Mouse (Mus musculus) midbrain, embryonic 12.5 days (tissue): ENCODE measurements around the gene Cacna1c. TPM values are rescaled to one million over a fixed set of nuclear protein-coding genes. Genes with fewer than 3 reads are reported as not detected.

Experiments
- ATAC-seq: fragments of 200-750 bp; cut with Nextera tagmentation; 2 replicates; pipeline ENCODE4 v1.8.0; 2017; ENCODE audit warnings: low read depth, moderate TSS enrichment, moderate library complexity; ENCODE audit not compliant: low FRiP score
- H3K27ac ChIP-seq: fragments of 300-500 bp; sonication (generic); replicated peaks from 2 replicates; pipeline ENCODE4 v1.5.1; 2016; ENCODE audit warnings: mild to moderate bottlenecking
- H3K27me3 ChIP-seq: fragments of 300-500 bp; sonication (generic); 2 replicates; pipeline ENCODE4 v1.6.1; 2016; ENCODE audit warnings: mild to moderate bottlenecking
- H3K36me3 ChIP-seq: fragments of 300-500 bp; sonication (generic); 2 replicates; pipeline ENCODE4 v1.6.1; 2016
- H3K4me1 ChIP-seq: fragments of 300-500 bp; sonication (generic); 2 replicates; pipeline ENCODE4 v1.6.1; 2016
- H3K4me2 ChIP-seq: fragments of 300-500 bp; sonication (generic); replicated peaks from 2 replicates; pipeline ENCODE4 v1.6.1; 2016; ENCODE audit warnings: mild to moderate bottlenecking, moderate library complexity
- H3K4me3 ChIP-seq: fragments of 300-500 bp; sonication (generic); 2 replicates; pipeline ENCODE4 v1.5.1; 2016; ENCODE audit warnings: mild to moderate bottlenecking
- H3K9ac ChIP-seq: fragments of 300-500 bp; sonication (generic); replicated peaks from 2 replicates; pipeline ENCODE4 v1.6.1; 2016; ENCODE audit warnings: mild to moderate bottlenecking, moderate library complexity
- H3K9me3 ChIP-seq: fragments of 300-500 bp; sonication (generic); 2 replicates; pipeline ENCODE4 v1.6.1; 2016; ENCODE audit warnings: mild to moderate bottlenecking
- WGBS: fragments of 180-500 bp; shearing (Covaris S2); methylation state at CpG from one replicate; pipeline ENCODE4 v1.1.7; 2016; 5-methylcytosine and 5-hydroxymethylcytosine counted together
- polyA plus RNA-seq: library from polyadenylated mRNA; unstranded; fragments of >200 nt; fragmentation: Nextera tagmentation; extraction: Ambion mirVana; gene quantifications from 2 replicates; pipeline ENCODE4 v1.2.1, GENCODE M21; 2016

Gene Cacna1c
- polyA plus RNA-seq, 1 experiment from 2014 or later: 5.1 TPM

DNA sequence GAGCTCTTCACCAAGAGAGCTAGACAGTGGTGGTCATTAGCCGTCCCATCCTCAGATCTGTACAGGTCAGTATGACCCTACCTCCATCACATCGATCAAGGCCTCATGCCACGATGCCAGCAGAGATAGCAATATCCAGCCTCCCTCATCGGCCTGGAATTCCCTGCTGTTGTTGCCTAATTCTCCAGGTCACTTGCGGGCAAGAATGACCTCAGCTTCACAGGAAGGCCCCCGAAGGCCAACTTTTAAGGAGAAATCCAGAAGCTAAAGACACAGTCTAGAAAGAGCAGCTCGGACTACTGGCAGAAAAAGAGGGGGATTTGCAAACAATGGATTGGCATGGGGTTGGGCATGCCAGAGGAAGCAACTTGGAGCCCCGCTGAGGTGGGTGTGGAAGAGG, 256.6 kb downstream of the Cacna1c start:
- no peaks in the 10 kb centered on the region for H3K9me3 ChIP-seq
- no peak overlapping the region for H3K9ac ChIP-seq
- no peaks in the 10 kb centered on the region for H3K4me1 ChIP-seq
- H3K36me3 ChIP-seq: no peaks in the 10 kb centered on the region
- no peak overlapping the region for H3K4me3 ChIP-seq
- H3K4me2 ChIP-seq: no peak overlapping the region
- H3K27me3 ChIP-seq: no peaks in the 10 kb centered on the region
- no peak overlapping the region for H3K27ac ChIP-seq
- 92% methylated on average over 8 of the region's 8 CpGs for WGBS
- ATAC-seq: no peak

DNA sequence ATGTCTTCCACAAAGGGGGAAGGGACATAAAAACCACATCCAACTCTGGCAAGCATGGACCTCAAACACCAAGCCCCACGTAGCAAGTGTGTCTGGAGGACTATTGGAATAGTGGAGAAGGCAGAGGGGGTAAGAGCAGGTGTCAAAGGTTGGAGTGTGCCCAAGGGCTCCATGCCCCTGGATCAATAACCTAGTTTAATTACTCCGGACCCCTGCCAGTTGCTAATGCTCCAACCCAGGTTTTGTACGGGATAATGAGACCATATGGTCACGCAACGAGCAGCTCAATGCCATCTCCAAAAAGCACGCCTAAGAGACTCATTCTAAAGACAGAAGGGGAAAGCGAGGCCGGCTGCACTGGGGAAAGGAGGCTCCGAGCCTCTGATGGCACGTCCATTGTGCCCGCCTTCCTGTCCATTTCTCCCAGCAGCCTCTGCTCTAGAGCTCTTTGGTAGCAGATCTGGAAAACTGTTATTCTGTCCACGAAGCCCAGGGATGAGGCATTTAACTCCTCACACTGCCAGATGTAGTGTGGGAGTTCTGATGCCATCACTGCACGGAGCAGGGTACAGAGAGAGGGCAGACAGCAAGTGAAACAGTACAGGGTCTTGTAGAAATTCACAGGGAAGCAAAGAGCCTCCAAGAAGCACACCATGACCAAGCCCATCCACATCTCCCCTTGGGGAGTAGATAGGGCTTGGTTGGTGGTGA, 257.7 kb downstream of the Cacna1c start:
- H3K9me3 ChIP-seq: no peaks in the 10 kb centered on the region
- no peak overlapping the region for H3K4me3 ChIP-seq
- no peaks in the 10 kb centered on the region for H3K27me3 ChIP-seq
- 74% methylated on average over 13 of the region's 13 CpGs for WGBS
- no peak overlapping the region for H3K9ac ChIP-seq
- no peaks in the 10 kb centered on the region for H3K4me1 ChIP-seq
- no peak overlapping the region for H3K27ac ChIP-seq
- no peak for ATAC-seq
- H3K4me2 ChIP-seq: no peak overlapping the region
- H3K36me3 ChIP-seq: no peaks in the 10 kb centered on the region

DNA sequence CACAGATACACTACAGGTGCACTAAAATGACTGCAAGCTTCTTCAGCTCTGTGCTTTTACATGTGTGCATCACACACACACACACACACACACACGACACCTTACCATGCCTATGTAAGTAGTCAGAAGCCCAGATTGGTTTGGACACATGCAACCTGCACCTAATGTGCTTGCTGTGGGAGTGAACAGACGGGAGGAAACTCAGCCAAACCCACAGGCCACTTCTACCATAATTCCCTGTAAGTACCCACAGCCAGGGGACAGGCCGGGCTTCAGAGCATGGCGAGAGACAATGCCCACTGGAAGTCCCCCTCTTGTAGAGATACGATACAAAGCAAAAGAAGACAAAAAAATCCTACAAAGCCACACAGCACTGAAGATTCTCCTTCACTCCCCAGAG, 258.7 kb downstream of the Cacna1c start:
- Histone ChIP-seq H3K4me2 (no peak overlapping the region), H3K27ac (no peak overlapping the region), H3K4me3 (no peak overlapping the region), H3K4me1 (no peaks in the 10 kb centered on the region), H3K9ac (no peak overlapping the region), H3K9me3 (no peaks in the 10 kb centered on the region), H3K36me3 (no peaks in the 10 kb centered on the region), H3K27me3 (no peaks in the 10 kb centered on the region)
- WGBS: 77% methylated on average over 5 of the region's 5 CpGs
- no peak for ATAC-seq

DNA sequence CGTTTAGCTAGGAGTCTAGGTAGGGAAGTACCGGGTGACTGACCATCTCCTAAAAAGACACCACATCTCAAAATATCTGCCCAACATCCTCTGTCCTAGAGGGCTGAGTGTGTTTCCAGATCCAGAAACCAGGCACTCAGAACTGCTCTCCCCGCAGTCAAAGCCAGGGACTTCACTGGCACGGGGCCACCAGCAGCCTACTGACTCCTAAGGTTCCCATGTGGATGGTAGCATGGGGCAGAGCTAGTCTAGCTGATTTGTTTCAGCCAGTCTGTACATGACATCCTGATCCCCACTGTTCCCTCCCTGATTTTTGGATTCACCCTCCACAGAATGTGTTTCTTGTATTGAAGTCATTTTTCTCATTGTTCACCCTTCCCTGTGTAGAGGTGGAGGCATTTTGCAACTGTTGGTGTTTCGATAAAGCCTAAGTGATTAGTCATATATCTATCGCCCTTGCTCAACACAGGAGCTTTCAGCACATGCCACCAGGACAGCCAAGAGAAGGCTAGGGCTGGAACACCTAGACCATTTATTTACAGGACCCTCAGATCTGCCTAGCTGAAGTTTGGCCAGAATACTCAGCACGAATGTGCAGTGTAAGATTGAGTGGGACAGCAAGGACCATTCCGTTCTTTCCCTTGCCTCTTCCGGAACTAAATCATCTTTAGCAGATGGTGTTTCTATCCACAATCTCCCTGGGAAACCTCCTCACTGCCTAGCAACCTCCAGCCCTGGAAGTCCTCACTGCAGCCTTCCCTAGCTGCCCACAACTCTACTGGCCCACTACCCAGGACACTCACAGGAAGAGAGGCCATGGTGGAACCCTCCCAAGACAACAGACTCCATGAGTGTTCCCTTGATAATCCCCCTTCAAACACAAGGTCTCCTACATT, 260.4 kb downstream of the Cacna1c start:
- Histone ChIP-seq H3K9me3 (no peaks in the 10 kb centered on the region), H3K27ac (no peak overlapping the region), H3K4me3 (no peak overlapping the region), H3K36me3 (no peaks in the 10 kb centered on the region), H3K9ac (no peak overlapping the region), H3K4me2 (no peak overlapping the region), H3K4me1 (no peaks in the 10 kb centered on the region), H3K27me3 (no peaks in the 10 kb centered on the region)
- no peak for ATAC-seq
- 90% methylated on average over 9 of the region's 9 CpGs for WGBS

DNA sequence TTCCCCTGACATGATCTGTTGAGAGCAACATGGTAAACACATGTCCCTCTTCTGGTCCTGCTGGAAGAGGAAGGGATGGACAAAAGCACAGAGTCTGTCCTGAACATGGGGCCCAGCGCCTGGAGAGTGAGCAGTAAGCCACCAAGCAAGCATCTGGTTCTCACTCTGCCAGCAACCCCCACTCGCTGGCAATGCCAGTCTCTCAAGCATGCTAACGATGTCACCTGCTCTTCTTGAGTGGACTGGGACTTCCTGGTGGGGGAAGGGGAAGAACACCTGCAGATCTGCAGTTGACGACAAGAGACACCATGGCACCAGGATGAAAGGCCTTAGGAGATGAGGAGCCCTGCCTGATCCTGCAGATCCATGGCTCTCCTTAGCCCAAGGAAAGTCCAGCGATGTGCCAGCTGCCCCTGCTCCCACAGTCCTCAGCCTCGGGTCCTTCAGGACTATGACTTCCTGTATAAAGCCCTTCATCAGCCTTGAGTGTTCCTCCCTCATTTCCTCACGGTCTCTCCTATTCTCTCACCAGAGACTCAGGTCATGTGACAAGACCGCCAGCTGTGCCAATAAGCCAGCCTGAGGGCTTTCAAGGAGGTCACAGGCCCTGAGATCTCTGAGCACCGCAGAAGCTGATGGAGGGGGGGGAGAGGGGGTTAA, 261.8 kb downstream of the Cacna1c start:
- Histone ChIP-seq H3K4me2 (no peak overlapping the region), H3K36me3 (no peaks in the 10 kb centered on the region), H3K27me3 (no peaks in the 10 kb centered on the region), H3K9ac (no peak overlapping the region), H3K4me1 (no peaks in the 10 kb centered on the region), H3K4me3 (no peak overlapping the region), H3K9me3 (no peaks in the 10 kb centered on the region), H3K27ac (no peak overlapping the region)
- WGBS: 69% methylated on average over 9 of the region's 9 CpGs
- no peak for ATAC-seq

DNA sequence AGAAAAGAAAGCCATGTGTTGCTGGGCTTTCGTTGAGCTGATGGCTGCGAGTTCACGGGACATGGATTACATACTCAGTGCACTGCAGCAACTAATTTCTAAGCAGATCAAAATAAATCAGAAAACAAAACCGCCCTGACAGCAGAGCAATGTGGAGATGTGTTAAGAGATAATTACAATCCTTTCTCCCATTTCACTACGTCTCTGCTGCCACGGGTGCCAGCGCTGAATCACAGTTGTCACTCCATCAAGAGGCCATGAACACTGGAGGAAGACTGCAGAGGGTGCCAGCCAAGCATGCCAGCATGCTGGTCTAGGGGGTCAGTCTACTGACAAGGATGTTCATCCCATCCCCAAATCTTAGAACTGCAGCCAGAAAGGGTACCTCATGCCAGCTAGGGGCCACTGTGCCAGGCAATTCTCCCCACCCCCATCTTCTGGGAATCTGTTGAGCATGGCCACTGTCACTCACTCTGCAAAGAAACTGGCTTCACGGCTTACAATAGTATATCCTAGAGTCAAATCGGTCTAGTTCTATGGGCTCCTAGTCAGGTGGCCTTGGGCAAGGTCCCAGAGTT, 263.1 kb downstream of the Cacna1c start:
- H3K27me3 ChIP-seq: no peaks in the 10 kb centered on the region
- no peak for ATAC-seq

DNA sequence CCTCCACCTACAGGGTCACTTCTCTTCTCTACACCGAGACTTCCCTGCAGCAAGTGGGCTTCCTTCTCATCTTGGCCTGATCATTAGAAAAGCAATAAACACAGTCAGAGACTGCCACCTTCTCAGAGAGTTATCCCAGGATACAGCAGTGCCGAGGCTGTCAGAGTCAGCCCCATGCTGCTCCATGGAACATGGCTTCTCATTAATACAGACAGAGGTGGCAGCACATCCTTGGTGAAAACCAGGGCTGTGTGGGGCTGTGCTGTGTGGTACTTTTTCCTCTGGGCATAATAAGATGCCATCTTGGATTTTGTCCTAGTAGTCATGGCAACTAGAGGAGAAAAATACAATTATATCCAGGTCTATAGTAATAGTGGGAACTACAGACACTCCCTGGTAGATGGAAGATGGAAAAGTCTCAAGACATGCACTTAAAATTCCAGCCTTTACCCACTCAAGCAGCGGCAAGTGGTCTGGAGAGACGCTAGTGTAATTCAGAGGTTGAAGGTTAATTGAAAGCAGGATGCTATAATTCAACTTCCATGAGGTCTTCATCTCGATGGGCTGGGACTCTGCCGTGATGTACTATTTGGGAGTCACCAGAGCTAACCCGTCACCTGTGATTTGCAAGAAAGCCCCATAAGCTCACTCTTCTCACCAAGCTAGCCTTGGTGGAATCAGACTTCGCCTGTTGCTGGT, 264.1 kb downstream of the Cacna1c start:
- Histone ChIP-seq H3K9me3 (no peaks in the 10 kb centered on the region), H3K27me3 (no peaks in the 10 kb centered on the region), H3K27ac (no peak overlapping the region), H3K9ac (no peak overlapping the region), H3K4me3 (no peak overlapping the region), H3K4me2 (no peak overlapping the region), H3K4me1 (no peaks in the 10 kb centered on the region), H3K36me3 (no peaks in the 10 kb centered on the region)
- WGBS: 86% methylated on average over 8 of the region's 8 CpGs
- ATAC-seq: no peak

More for the DNA sequence above, 263.1 kb downstream of the Cacna1c start:
- Histone ChIP-seq H3K4me1 (no peaks in the 10 kb centered on the region), H3K4me2 (no peak overlapping the region), H3K27ac (no peak overlapping the region), H3K9me3 (no peaks in the 10 kb centered on the region), H3K9ac (no peak overlapping the region), H3K36me3 (no peaks in the 10 kb centered on the region), H3K4me3 (no peak overlapping the region)
- 91% methylated on average over 9 of the region's 9 CpGs for WGBS

DNA sequence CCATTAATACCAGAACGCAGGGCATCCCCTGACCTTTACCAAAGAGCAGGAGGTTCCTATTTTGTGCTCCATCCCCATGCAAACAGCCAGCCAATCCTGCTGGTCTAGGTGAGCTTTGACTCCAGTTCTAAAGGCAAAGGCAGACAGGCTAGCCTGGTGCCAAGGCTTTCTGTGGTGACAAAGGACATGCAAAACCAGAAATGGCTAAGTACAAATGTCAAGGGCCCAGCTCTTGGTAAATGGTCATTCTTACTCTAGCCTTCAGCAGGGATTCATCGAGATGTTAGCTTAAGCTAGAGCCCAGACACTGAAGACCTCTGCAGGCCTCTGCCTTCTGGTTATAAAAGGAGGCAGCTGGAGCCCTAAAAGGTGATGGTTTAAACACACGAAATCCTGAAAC, 269.5 kb downstream of the Cacna1c start:
- Histone ChIP-seq H3K4me1 (peaks cover 3% of the 10 kb centered on the region; the same call in 1 of the 2 replicates), H3K9me3 (no peaks in the 10 kb centered on the region), H3K9ac (no peak overlapping the region), H3K4me3 (no peak overlapping the region), H3K4me2 (no peak overlapping the region), H3K36me3 (no peaks in the 10 kb centered on the region), H3K27ac (no peak overlapping the region), H3K27me3 (0 out of 2 replicates have a peak, but pooled peaks cover 7% of the 10 kb centered on the region)
- 73% methylated on average over 3 of the region's 3 CpGs for WGBS
- ATAC-seq: no peak

DNA sequence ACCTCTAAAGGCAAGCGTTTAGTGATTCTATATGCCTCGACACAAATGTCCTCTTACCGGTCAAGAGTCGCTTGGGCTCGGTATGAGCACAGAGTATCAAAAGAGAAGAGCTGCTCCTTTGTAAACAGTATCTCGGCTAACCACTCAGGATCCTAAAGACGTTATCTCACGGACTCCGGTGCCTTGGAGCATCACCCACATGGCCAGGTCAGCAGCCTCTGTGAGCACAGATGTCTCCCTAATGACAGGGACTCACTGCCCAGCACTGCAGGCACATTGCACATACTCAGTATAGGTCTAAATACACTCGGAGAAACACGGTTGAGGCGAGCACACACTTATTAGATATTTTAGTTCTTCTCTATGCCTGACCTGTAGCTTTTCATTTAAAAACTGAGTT, 271.8 kb downstream of the Cacna1c start:
- no peak for ATAC-seq
- no peak overlapping the region for H3K9ac ChIP-seq
- 89% methylated on average over 12 of the region's 12 CpGs for WGBS
- H3K4me2 ChIP-seq: no peak overlapping the region
- H3K9me3 ChIP-seq: no peaks in the 10 kb centered on the region
- no peak overlapping the region for H3K27ac ChIP-seq
- no peaks in the 10 kb centered on the region for H3K36me3 ChIP-seq
- peaks cover 3% of the 10 kb centered on the region; the same call in 1 of the 2 replicates for H3K4me1 ChIP-seq
- no peak overlapping the region for H3K4me3 ChIP-seq
- H3K27me3 ChIP-seq: 0 out of 2 replicates have a peak, but pooled peaks cover 7% of the 10 kb centered on the region

DNA sequence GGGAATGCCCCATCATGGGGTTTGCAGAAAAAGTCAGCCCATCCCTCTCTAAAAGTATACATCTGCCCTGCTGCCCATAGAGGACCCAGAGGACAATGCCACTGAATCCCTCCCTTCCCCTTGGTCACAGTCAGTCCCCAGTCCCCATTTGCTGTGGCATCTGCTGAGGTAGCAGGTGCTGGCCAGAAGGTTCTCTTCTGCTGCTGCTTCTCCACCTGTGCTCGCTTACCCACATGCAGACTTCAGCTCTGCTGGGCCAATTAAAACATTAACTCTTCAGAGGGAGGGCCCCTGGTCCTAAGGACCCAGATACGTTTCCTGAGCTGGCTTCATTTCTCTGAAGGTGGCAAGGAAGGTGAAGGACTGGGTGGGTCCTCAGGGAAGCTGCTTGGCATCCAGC, 272.3 kb downstream of the Cacna1c start:
- Histone ChIP-seq H3K4me2 (no peak overlapping the region), H3K4me3 (no peak overlapping the region), H3K4me1 (peaks cover 3% of the 10 kb centered on the region; the same call in 1 of the 2 replicates), H3K27me3 (0 out of 2 replicates have a peak, but pooled peaks cover 7% of the 10 kb centered on the region), H3K9me3 (no peaks in the 10 kb centered on the region), H3K36me3 (no peaks in the 10 kb centered on the region), H3K9ac (no peak overlapping the region), H3K27ac (no peak overlapping the region)
- no peak for ATAC-seq
- 79% methylated on average over 2 of the region's 2 CpGs for WGBS

DNA sequence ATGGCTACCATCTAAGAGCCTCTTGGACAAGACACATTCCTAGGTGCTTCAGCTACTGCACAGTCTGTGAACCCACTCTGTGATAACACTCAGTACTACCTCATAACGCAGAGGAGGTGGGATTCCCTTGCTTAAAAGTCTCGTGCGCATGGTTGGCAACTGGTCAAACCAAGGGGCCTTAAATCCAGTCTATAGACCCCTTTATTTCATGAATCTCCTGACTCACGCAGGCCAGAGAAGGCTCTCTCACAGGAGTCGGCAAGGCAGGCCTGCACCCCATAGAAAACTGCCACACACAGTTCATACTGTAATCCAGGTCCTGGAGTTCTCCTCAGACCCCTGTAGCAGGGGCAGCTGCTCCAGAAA, 273.0 kb downstream of the Cacna1c start:
- H3K27ac ChIP-seq: no peak overlapping the region
- H3K4me3 ChIP-seq: no peak overlapping the region
- ATAC-seq: 0 out of 2 replicates have a peak, but pooled peaks have one; percentile 6
- WGBS: 88% methylated on average over 5 of the region's 5 CpGs
- peaks cover 3% of the 10 kb centered on the region; the same call in 1 of the 2 replicates for H3K4me1 ChIP-seq
- H3K9me3 ChIP-seq: no peaks in the 10 kb centered on the region
- H3K4me2 ChIP-seq: no peak overlapping the region
- 0 out of 2 replicates have a peak, but pooled peaks cover 7% of the 10 kb centered on the region for H3K27me3 ChIP-seq
- no peaks in the 10 kb centered on the region for H3K36me3 ChIP-seq
- no peak overlapping the region for H3K9ac ChIP-seq
